Mouse (Mus musculus): ENCODE measurements around the gene Nsun3. TPM values are rescaled to one million over a fixed set of nuclear protein-coding genes. Genes with fewer than 3 reads are reported as not detected.
A peak's percentile ranks its signal among the peaks of the same experiment; 100 is the strongest.

Gene Nsun3
- 10 to 100 TPM; 14.5 to 19.7 TPM for total RNA-seq (2021)
- long read RNA-seq, experiment 1, partial matches to known transcripts = 0 of 5 reads
- long read RNA-seq, experiment 1, other reads (novel, unspliced or antisense) = 1 of 5 reads
- long read RNA-seq, experiment 2, partial matches to known transcripts = 7 of 11 reads
- long read RNA-seq, experiment 2, other reads (novel, unspliced or antisense) = 0 of 11 reads

DNA sequence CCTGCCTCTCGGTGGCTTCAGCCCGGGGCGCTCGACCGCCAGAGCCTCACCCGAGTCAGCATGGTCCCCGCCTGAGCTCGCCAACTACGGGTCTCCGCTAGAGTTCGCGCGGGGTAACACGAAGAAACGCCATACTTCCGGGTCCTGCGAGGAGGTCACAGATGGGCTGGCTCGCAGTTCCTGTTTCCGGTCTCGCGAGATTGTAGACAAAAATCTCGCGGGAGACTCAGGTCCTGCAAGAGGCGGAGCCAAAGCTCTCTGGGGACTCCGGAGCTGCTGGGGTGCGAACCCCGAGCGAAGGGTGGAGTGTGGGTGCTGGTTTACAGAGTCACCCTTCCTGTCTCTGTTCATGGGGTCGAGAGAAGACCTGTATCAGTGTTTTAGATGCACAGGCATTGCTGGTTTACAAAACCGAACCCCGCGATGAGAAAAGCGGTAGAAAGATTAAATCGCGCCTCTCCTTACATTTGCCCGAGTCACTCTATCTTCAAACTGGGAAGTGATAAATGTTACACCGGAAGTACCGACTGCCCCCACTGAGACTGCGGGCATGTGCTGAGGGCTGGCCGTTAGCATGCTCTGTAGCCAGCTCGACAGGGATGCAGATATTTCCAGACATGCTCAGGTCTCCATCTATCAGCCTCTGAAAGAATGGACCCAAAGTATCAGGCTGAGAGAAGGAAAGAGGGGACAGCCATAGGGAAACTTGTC lies at the start of gene Nsun3:
Gene Nsun3, minus strand, starts transcription at position 198 of the 711 bp plus-strand sequence.
- peak; percentile 57 to 78 for DNase-seq (ENCODE audit: low spot score in 2 of 2)

DNA sequence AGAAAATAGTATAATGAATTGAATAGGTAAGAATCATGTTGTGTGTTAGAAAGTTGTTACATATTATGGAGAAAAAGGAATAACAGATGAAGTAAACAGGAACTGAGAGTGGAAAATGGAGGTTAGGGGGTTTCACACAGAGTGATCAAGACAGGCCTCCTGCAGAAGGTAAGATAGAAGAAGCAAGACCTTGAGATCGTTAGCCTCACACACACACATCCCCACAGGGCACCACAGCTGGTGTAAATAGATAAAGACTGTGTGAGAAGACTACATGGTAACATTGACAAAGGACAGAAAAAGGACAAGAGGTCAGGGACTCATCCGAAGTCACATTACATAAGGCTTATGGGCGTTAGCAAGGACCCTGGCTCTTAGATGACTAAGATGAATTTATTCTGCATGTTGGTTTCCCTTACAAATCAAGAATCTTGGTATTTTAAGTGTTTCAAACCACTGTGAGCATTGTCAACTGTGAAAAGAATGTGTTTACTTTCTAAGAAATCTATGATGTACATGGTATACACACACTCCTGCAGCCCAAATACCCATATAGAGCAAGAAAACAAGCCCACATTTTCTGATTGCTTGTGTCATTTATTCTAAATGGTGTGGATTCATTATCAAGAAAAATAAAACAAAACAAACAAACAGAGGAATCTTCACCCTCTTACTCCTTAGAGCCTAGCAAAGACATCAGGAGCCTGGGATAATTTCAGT lies 47.6 kb upstream of the Nsun3 start:
- no peak for DNase-seq (ENCODE audit: low spot score in 2 of 2)

DNA sequence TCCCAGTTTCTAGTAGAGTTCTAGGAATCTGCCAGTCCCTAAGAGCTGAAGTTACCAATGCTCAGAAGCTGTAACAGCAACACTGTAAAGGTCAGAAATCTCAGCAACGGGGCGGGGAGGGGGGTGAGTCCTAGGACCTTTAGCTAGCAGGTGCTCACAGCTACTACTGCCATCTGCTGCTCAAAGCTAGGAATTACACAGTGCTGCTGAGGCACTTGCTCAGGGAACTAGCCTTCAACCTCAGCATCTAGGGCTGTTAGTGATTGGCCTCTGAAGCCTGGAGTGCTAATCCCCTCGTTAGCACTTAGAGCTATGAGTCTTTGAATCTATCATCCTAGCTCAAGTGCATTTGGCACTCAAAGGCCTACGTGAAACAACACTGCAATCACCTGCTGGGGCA lies 45.9 kb upstream of the Nsun3 start:
- peak in 1 of 2 experiments; percentile 10 for DNase-seq (ENCODE audit: low spot score in 2 of 2)

DNA sequence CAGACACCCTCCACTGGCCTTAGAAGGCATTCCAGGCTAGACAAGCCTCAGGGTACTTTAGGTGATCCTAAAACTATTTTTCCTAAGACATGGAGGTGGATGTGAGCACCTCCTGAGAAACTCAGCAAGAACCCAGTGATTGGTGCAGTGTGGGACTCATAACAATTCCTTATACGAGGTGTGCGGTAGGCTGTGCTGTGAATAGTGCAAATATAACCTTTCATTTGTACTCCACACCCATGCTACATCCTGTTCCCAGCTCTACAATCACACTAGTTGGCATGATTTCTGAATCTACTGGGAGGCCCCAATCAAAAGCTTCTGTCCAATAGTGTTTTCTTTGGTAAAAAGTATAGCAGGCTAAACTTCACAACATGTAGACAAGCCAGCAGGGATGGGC lies 45.4 kb upstream of the Nsun3 start:
- DNase-seq (ENCODE audit: low spot score in 2 of 2) = no peak

- DNase-seq (ENCODE audit: low spot score in 2 of 2) = no peak
Observed at GRCm38 (mm10) chr16:62826156-62827001, 39.8 kb upstream of the Nsun3 start.

DNA sequence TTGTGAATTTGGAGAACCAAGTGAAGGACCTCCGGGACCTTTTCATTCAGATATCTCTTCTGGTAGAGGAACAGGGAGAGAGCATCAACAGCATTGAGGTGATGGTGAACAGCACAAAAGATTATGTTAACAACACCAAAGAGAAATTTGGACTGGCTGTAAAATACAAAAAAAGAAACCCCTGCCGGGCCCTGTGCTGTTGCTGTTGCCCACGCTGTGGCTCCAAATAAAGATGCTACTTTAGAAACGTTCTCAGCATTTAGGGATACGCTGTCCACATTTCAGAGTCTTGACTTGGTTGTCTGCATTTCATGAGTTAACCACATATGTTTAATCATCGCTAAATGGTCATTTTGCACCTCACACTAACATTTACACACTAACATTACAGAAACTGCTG lies 35.9 kb upstream of the Nsun3 start:
- DNase-seq (ENCODE audit: low spot score in 2 of 2) = no peak

GRCm38 (mm10) chr16:62814491-62814890 lies 27.9 kb upstream of the Nsun3 start, which contains the start of gene Stx19:
Stx19 (plus strand) TSS chr16:62814676.
- DNase-seq (ENCODE audit: low spot score in 2 of 2) = no peak

DNA sequence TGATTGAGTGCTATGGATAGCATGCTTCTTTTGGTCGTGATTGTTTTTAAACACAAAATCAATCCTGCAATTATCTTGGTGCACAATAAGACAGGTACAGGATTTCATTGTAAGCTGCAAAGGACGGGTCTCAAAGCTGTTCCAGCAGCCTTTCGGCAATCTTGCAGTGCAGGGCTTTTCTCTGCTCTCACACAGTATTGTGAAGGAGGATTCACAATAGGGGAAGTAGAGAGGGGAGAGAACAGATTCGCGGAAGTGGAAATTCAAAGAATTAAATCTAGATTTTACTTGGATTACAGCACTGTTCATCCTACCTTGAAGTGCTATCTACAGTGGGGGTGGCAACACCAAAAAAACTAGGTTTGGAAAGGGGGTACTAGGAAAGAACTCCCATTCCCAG lies 27.2 kb upstream of the Nsun3 start:
- DNase-seq (ENCODE audit: low spot score in 2 of 2) = no peak

GRCm38 (mm10) chr16:62810855-62811254 lies 24.2 kb upstream of the Nsun3 start:
- no peak for DNase-seq (ENCODE audit: low spot score in 2 of 2)

- no peak for DNase-seq (ENCODE audit: low spot score in 2 of 2)
Observed at GRCm38 (mm10) chr16:62807249-62807979, 20.8 kb upstream of the Nsun3 start.

- DNase-seq (ENCODE audit: low spot score in 2 of 2) = no peak
Observed at GRCm38 (mm10) chr16:62804621-62805020, 18.0 kb upstream of the Nsun3 start.

GRCm38 (mm10) chr16:62799839-62800238 lies 13.2 kb upstream of the Nsun3 start:
- no peak for DNase-seq (ENCODE audit: low spot score in 2 of 2)

GRCm38 (mm10) chr16:62799426-62799825 lies 12.8 kb upstream of the Nsun3 start:
- no peak for DNase-seq (ENCODE audit: low spot score in 2 of 2)

- DNase-seq (ENCODE audit: low spot score in 2 of 2) = no peak
Observed at GRCm38 (mm10) chr16:62798808-62799207, 12.2 kb upstream of the Nsun3 start.

GRCm38 (mm10) chr16:62796608-62797007 lies 10.0 kb upstream of the Nsun3 start:
- no peak for DNase-seq (ENCODE audit: low spot score in 2 of 2)

- no peak for DNase-seq (ENCODE audit: low spot score in 2 of 2)
Observed at GRCm38 (mm10) chr16:62782229-62782628, 4.4 kb downstream of the Nsun3 start.

DNA sequence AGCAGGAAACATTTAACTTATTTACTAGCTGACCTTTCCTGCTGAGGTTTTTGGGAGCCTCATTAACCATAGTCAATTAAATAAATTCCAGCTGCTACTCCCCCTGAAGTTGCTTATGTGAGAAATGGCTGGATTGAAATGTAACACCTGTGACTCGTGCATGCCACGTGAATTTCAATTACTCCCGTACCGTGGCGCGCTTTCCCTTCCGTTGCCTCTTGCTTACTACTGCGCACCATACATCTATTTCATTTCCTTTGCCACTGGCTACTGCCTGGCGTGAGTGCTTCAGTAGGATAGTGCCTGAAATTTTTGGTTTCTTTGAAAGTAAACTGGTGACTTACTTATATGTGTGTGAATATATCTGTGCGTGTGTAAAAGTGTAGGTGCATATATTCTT lies 8.3 kb downstream of the Nsun3 start:
- DNase-seq (ENCODE audit: low spot score in 2 of 2) = no peak

DNA sequence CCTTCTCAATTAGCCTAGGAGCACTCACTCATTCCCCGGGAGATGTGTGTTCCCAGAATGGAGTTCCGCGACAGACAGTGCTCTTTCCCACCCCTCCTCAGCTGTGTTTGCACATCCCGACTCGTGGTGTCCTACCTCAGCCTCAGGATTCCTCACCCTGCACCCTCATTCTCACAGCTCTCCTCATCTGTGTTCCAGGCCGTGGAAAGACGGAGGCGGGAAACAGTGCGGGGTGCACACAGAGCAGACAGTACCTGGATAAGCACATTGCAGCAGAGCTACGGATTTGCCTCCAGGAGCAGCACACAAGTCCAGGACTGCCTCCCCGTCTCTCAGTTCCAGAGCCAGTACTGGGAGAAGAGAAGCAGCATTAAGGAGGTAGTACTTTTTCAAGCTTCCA lies 10.6 kb downstream of the Nsun3 start:
- DNase-seq (ENCODE audit: low spot score in 2 of 2) = no peak

- DNase-seq (ENCODE audit: low spot score in 2 of 2) = no peak
Observed at GRCm38 (mm10) chr16:62773462-62773861, 13.2 kb downstream of the Nsun3 start.

DNA sequence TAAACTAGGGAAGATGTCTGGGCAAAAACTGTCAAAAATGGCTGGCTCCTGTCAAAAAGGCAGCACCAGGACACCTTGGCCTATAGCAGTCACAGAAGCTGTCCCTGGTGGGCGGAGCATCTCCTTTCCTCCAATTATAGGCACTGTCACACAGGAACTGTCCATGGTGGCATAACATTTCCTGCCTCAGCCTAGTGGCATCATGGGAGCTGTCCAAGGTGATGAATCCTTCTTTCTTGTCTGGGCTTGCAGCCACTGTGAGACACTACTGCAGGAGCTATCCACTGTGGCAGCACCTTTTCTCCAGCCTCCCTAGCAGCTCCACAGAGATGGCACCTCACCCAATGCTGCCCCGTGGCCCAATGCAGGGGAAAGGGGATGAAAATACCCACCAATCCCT lies 28.3 kb downstream of the Nsun3 start:
- DNase-seq (ENCODE audit: low spot score in 2 of 2) = no peak

DNA sequence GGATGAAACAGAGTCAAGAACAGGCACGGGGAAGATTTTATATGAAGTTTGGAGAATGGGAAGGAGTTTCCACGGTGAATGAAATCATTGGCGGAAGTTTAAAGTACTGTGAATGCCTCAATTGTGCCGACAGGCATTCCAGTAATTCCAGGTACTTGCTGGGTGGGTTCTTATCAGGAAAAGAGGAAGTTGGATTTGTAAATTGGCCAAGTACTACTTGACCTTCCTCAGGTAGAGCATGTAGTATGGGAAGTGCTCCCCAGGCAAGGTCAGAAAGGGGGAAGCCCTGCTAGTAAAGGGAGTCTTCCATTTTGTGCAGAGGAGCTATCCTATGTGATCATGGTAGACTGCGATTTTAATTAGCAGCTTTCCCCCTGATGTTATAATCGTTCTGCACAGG lies 31.3 kb downstream of the Nsun3 start:
- DNase-seq (ENCODE audit: low spot score in 2 of 2) = no peak
